Comparison of ENCODE assay signal across 25 mouse cellular contexts in genomic region chr17:85493521-85493920, GRCm38 (mm10).
DNase-seq lines count a peak whose midpoint lies in the region; ATAC-seq lines count a peak whose summit lies in the region.
"Had no signal": no experiment of that assay in that cellular context is flagged by ENCODE, and none has a peak within 500 bp of the region (broad histone marks: within the 10 kb centered on the region; RNA-seq: fewer than 3 reads in every experiment).

No protein-coding gene starts in this region.

- peak; percentile 43 for DNase-seq in embryonic facial prominence, embryonic 14.5 days (ENCODE audit: low spot score)
- no peak for DNase-seq in embryonic facial prominence, embryonic 10.5 days (ENCODE audit: low spot score)
- DNase-seq in heart, embryonic 10.5 days (ENCODE audit: low spot score), result peak; percentile 31
- DNase-seq in heart, postnatal 36 days, result no peak
- peak; percentile 44 for DNase-seq in midbrain, embryonic 11.5 days (ENCODE audit: low spot score, missing footprints)
- DNase-seq in midbrain, embryonic 10.5 days (ENCODE audit: low spot score), result no peak
- DNase-seq in adrenal gland, postnatal 25 days, result no peak
- DNase-seq: adrenal gland, adult 2 months; adrenal gland, postnatal 14 days; cerebellum, adult 11-12 months; cerebellum, adult 8-10 months; cerebellum, postnatal 10 days; cerebellum, postnatal 36 days; embryo, embryonic 11 days; gastrocnemius, postnatal 10 days; gastrocnemius, postnatal 36 days; heart, postnatal 14 days had no signal

- H3K36me3 ChIP-seq in embryonic facial prominence, embryonic 14.5 days (ENCODE audit: control insufficient read depth, insufficient read depth, low read length), result no peaks in the 10 kb centered on the region
- no peaks in the 10 kb centered on the region for H3K36me3 ChIP-seq in embryonic facial prominence, embryonic 10.5 days (replicated peaks)
- no peaks in the 10 kb centered on the region for H3K36me3 ChIP-seq in heart, embryonic 10.5 days
- H3K36me3 ChIP-seq in midbrain, embryonic 11.5 days (ENCODE audit: control insufficient read depth, insufficient read depth, low read length), result no peaks in the 10 kb centered on the region
- no peaks in the 10 kb centered on the region for H3K36me3 ChIP-seq in midbrain, embryonic 10.5 days
- H3K36me3 ChIP-seq: embryonic facial prominence, embryonic 15.5 days; forebrain, embryonic 12.5 days; heart, embryonic 13.5 days; hindbrain, embryonic 12.5 days; hindbrain, embryonic 15.5 days; intestine, embryonic 15.5 days had no signal

- ATAC-seq in embryonic facial prominence, embryonic 14.5 days (ENCODE audit: low read depth), result no peak
- no peak for ATAC-seq in midbrain, embryonic 11.5 days (ENCODE audit: low FRiP score)
- ATAC-seq: forebrain, embryonic 16.5 days; intestine, embryonic 15.5 days; Patski had no signal

- peaks cover 12% of the 10 kb centered on the region; the same call in 1 of the 2 replicates for H3K9me3 ChIP-seq in embryonic facial prominence, embryonic 14.5 days (ENCODE audit: control insufficient read depth, low read length)
- H3K9me3 ChIP-seq in embryonic facial prominence, embryonic 10.5 days, result peaks cover 9% of the 10 kb centered on the region; the same call in 1 of the 2 replicates
- H3K9me3 ChIP-seq in heart, embryonic 10.5 days, result no peaks in the 10 kb centered on the region
- no peaks in the 10 kb centered on the region; the same call in 1 of the 2 replicates for H3K9me3 ChIP-seq in midbrain, embryonic 11.5 days (ENCODE audit: control insufficient read depth, low read length)
- H3K9me3 ChIP-seq in midbrain, embryonic 10.5 days (replicated peaks), result 0 out of 2 replicates have a peak, but pooled peaks cover 8% of the 10 kb centered on the region
- H3K9me3 ChIP-seq: embryonic facial prominence, embryonic 15.5 days; hindbrain, embryonic 15.5 days; intestine, embryonic 15.5 days had no signal

- no peak overlapping the region for H3K4me3 ChIP-seq in embryonic facial prominence, embryonic 14.5 days (ENCODE audit: low read depth, low read length)
- no peak overlapping the region for H3K4me3 ChIP-seq in embryonic facial prominence, embryonic 10.5 days
- no peak overlapping the region for H3K4me3 ChIP-seq in heart, embryonic 10.5 days
- no peak overlapping the region for H3K4me3 ChIP-seq in midbrain, embryonic 11.5 days (ENCODE audit: low read depth, low read length)
- no peak overlapping the region for H3K4me3 ChIP-seq in midbrain, embryonic 10.5 days
- H3K4me3 ChIP-seq: embryonic facial prominence, embryonic 15.5 days; forebrain, embryonic 12.5 days; heart, embryonic 13.5 days; hindbrain, embryonic 12.5 days; hindbrain, embryonic 15.5 days; intestine, embryonic 15.5 days had no signal

- no peak overlapping the region for H3K27ac ChIP-seq in embryonic facial prominence, embryonic 14.5 days (replicated peaks; ENCODE audit: low read depth, low read length)
- no peak overlapping the region for H3K27ac ChIP-seq in embryonic facial prominence, embryonic 10.5 days (replicated peaks)
- H3K27ac ChIP-seq in heart, embryonic 10.5 days, result no peak overlapping the region
- H3K27ac ChIP-seq in midbrain, embryonic 11.5 days (ENCODE audit: low read depth, low read length), result no peak overlapping the region
- H3K27ac ChIP-seq in midbrain, embryonic 10.5 days (replicated peaks), result no peak overlapping the region
- H3K27ac ChIP-seq: embryonic facial prominence, embryonic 15.5 days; forebrain, embryonic 12.5 days; heart, embryonic 13.5 days; hindbrain, embryonic 12.5 days; hindbrain, embryonic 15.5 days; intestine, embryonic 15.5 days had no signal

- WGBS in embryonic facial prominence, embryonic 14.5 days, result 51% methylated on average over 4 of the region's 4 CpGs
- WGBS in embryonic facial prominence, embryonic 10.5 days, result 81% methylated on average over 4 of the region's 4 CpGs
- 65% methylated on average over 4 of the region's 4 CpGs for WGBS in heart, embryonic 10.5 days
- 81% methylated on average over 4 of the region's 4 CpGs for WGBS in midbrain, embryonic 11.5 days
- 85% methylated on average over 4 of the region's 4 CpGs for WGBS in midbrain, embryonic 10.5 days

- no peak overlapping the region for H3K4me2 ChIP-seq in embryonic facial prominence, embryonic 14.5 days (ENCODE audit: low read depth, low read length)
- H3K4me2 ChIP-seq in midbrain, embryonic 11.5 days, result no peak overlapping the region
- H3K4me2 ChIP-seq: embryonic facial prominence, embryonic 15.5 days; forebrain, embryonic 12.5 days; heart, embryonic 13.5 days; hindbrain, embryonic 12.5 days; hindbrain, embryonic 15.5 days; intestine, embryonic 15.5 days had no signal

- H3K4me1 ChIP-seq in embryonic facial prominence, embryonic 14.5 days (ENCODE audit: control insufficient read depth, insufficient read depth, low read length), result no peaks in the 10 kb centered on the region
- H3K4me1 ChIP-seq in embryonic facial prominence, embryonic 10.5 days, result peaks cover 13% of the 10 kb centered on the region
- no peaks in the 10 kb centered on the region for H3K4me1 ChIP-seq in heart, embryonic 10.5 days
- peaks cover 1% of the 10 kb centered on the region; the same call in 1 of the 2 replicates for H3K4me1 ChIP-seq in midbrain, embryonic 11.5 days (ENCODE audit: control insufficient read depth, insufficient read depth, low read length)
- peaks cover 18% of the 10 kb centered on the region for H3K4me1 ChIP-seq in midbrain, embryonic 10.5 days
- H3K4me1 ChIP-seq: embryonic facial prominence, embryonic 15.5 days; heart, embryonic 13.5 days; hindbrain, embryonic 12.5 days; hindbrain, embryonic 15.5 days; intestine, embryonic 15.5 days had no signal

- H3K9ac ChIP-seq in embryonic facial prominence, embryonic 14.5 days (ENCODE audit: low read depth, low read length), result no peak overlapping the region
- H3K9ac ChIP-seq in midbrain, embryonic 11.5 days (ENCODE audit: low read length), result no peak overlapping the region
- H3K9ac ChIP-seq: embryonic facial prominence, embryonic 15.5 days; forebrain, embryonic 12.5 days; heart, embryonic 13.5 days; hindbrain, embryonic 12.5 days; hindbrain, embryonic 15.5 days; intestine, embryonic 15.5 days had no signal

- H3K27me3 ChIP-seq in embryonic facial prominence, embryonic 14.5 days (replicated peaks; ENCODE audit: control insufficient read depth, insufficient read depth, low read length), result peaks cover 48% of the 10 kb centered on the region
- peaks cover 52% of the 10 kb centered on the region for H3K27me3 ChIP-seq in embryonic facial prominence, embryonic 10.5 days (replicated peaks; ENCODE audit: low read depth, poor library complexity, severe bottlenecking)
- H3K27me3 ChIP-seq in heart, embryonic 10.5 days (ENCODE audit: insufficient read depth, poor library complexity, severe bottlenecking), result peaks cover 36% of the 10 kb centered on the region
- H3K27me3 ChIP-seq in midbrain, embryonic 11.5 days (ENCODE audit: control insufficient read depth, insufficient read depth, low read length), result peaks cover 37% of the 10 kb centered on the region
- peaks cover 69% of the 10 kb centered on the region for H3K27me3 ChIP-seq in midbrain, embryonic 10.5 days (ENCODE audit: low read depth, poor library complexity, severe bottlenecking)

- intact Hi-C loops in heart, postnatal 36 days (cut with DNase I), result no loop called here

Comparison
In these comparisons a context has a peak if more than half of its experiments do, and no peak if none do; other contexts are left out.
1. DNase-seq: peak in embryonic facial prominence, embryonic 14.5 days (single experiment), heart, embryonic 10.5 days (single experiment) and midbrain, embryonic 11.5 days (single experiment); none in embryonic facial prominence, embryonic 10.5 days (single experiment), heart, postnatal 36 days (0 of 2), midbrain, embryonic 10.5 days (single experiment) and adrenal gland, postnatal 25 days (single experiment).